Mouse (Mus musculus) mesoderm, embryonic 11.5 days (tissue): Measurements from ENCODE around the gene Slc34a1.
"Not testable (repeated sequence)": the region's sequence is repeated elsewhere in the genome, so short reads cannot be mapped to it uniquely, and the experiment has no call there.

ENCODE experiments used
- DNase-seq: peaks from one replicate; pipeline ENCODE4 v3.0.0-alpha.2; 2012; ENCODE audit warnings: low read depth, low spot score

Slc34a1 gene

GRCm38 (mm10) chr13:55404853-55405782 is 7.1 kb downstream of the Slc34a1 start:
- peak; percentile 93 for DNase-seq

GRCm38 (mm10) chr13:55405783-55406390 is 7.9 kb downstream of the Slc34a1 start:
- no peak for DNase-seq

- no peak for DNase-seq
Measured at GRCm38 (mm10) chr13:55407341-55407740, 9.4 kb downstream of the Slc34a1 start.

GRCm38 (mm10) chr13:55408546-55409120 is 10.6 kb downstream of the Slc34a1 start:
- DNase-seq, result no peak

- no peak for DNase-seq
Measured at GRCm38 (mm10) chr13:55411826-55412225, 13.8 kb downstream of the Slc34a1 start.

GRCm38 (mm10) chr13:55412643-55413307 is 14.8 kb downstream of the Slc34a1 start:
- DNase-seq, result no peak

- no peak for DNase-seq
Measured at GRCm38 (mm10) chr13:55413333-55413732, 15.3 kb downstream of the Slc34a1 start.

- DNase-seq, result peak; percentile 76
Measured at GRCm38 (mm10) chr13:55414743-55415380, 16.9 kb downstream of the Slc34a1 start, which contains the start of gene Pfn3. Gene Pfn3 (minus strand): TSS chr13:55415232.

GRCm38 (mm10) chr13:55418004-55418403 is 20.0 kb downstream of the Slc34a1 start:
- peak; percentile 81 for DNase-seq

GRCm38 (mm10) chr13:55419142-55419541 is 21.2 kb downstream of the Slc34a1 start:
- no peak for DNase-seq

GRCm38 (mm10) chr13:55420018-55420932 is 22.3 kb downstream of the Slc34a1 start:
- DNase-seq, result no peak

- peak; percentile 54 for DNase-seq
Measured at GRCm38 (mm10) chr13:55420933-55421800, 23.2 kb downstream of the Slc34a1 start.

- no peak for DNase-seq
Measured at GRCm38 (mm10) chr13:55426613-55427012, 28.6 kb downstream of the Slc34a1 start, which contains the start of gene F12. Gene F12 (minus strand): TSS chr13:55426793.

- DNase-seq, result no peak
Measured at GRCm38 (mm10) chr13:55429226-55429888, 31.4 kb downstream of the Slc34a1 start.

GRCm38 (mm10) chr13:55430566-55430965 is 32.6 kb downstream of the Slc34a1 start:
- DNase-seq, result no peak

- no peak for DNase-seq
Measured at GRCm38 (mm10) chr13:55431889-55432685, 34.1 kb downstream of the Slc34a1 start.

GRCm38 (mm10) chr13:55437111-55437629 is 39.2 kb downstream of the Slc34a1 start:
- not testable (repeated sequence) for DNase-seq
